Mouse (Mus musculus): ENCODE data around the gene Ndufa9. TPM values are rescaled to one million over a fixed set of nuclear protein-coding genes. Genes with fewer than 3 reads are reported as not detected.

The Ndufa9 gene
- total RNA-seq (2017): 61.6 to 69.8 TPM (median 68.9 TPM) in 3 replicates

DNA sequence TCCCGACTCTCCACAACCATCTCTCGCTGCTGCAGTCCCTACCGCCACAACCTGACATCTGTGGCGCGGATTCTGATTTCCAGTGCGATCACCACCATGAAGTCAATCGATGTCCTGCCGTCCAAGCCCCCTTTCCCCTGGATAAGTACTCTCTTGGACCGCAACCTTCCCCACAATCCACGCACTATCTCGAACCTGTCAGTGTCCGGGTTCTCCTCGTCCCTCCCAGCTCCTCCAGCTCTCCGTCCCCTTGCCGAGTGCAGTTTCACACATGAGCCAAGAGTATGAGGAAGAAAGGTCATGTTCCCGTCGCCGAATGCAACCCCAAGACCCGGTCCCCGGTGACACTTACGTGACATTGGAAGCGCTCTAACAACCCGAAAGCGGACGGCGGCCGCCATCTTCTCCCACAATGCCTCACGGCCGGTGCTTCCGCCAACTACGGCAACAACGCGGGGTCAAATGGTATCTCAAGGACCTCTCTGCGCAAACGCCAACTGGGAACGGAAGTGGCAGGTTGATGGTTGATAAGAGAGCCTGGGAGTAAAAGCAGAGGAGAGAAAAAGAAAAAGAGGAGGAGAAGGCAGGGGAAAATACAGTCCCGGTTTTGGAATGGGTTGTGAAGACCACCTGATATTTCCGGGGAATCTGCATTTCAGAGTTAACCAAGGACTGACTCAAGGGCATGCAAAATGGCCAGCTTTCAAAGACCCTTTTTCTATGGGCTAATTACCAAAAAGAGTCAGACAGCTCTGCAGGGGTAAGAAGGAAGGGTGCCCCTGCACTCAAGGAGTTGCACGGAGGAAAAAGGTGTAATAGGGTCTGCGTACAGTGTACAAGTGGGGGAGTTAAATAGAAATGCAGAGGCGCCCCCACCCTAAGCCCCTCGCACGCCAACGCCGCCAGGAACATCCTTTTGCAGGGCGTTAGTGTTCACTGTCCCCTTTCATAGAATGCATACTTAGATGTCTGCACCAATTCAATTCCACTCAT, at the start of gene Ndufa9:
TSS of gene Ndufa9 (minus strand) at position 425 of the 993 bp plus-strand sequence.
- ATAC-seq (replicated peaks; ENCODE audit: insufficient number of reproducible peaks, low FRiP score, low TSS enrichment, poor library complexity, severe bottlenecking): peak; percentile 93

DNA sequence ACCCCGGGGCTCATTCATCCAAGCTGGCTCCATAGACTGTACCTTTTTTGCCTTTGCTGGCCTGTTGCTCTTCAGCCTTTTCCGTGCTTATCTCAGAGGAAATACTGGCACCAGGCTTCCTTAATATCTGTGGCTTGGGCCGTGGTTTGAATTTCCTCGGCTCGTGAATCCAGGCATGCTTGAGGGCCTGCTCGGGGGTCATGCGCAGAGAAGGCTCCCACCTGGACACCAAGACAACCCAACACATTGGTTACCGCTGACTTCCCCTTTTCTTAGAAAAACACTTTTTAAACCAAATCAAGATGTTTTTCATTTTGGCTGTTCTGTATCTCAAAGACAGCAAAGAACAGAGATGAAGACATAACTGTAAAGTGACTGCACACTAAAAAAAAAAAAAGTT, 28.2 kb upstream of the Ndufa9 start:
- no peak for ATAC-seq (replicated peaks; ENCODE audit: insufficient number of reproducible peaks, low FRiP score, low TSS enrichment, poor library complexity, severe bottlenecking)

DNA sequence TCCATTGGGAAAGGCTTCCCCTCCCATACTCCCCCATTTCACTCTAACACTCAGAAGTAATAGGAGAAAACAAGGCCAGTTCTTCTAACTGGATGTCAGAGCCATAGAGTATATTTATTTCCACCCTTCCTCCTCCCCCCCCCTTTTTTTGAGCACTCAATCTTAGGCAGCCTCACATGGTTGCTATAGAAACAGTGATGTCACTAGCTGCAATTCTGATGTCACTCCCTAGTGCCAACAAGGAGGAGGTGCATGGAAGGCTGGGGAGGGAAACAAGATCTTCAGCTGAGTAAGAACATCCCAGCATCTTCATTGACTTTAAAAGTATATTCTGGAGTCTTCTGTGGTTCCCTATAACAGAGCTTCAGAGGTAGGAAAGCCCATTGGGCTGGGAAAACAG, 3.9 kb upstream of the Ndufa9 start, which contains the start of gene Akap3:
TSS of gene Akap3 (plus strand) at position 218 of the 400 bp plus-strand sequence.
- ATAC-seq (replicated peaks; ENCODE audit: insufficient number of reproducible peaks, low FRiP score, low TSS enrichment, poor library complexity, severe bottlenecking): no peak

DNA sequence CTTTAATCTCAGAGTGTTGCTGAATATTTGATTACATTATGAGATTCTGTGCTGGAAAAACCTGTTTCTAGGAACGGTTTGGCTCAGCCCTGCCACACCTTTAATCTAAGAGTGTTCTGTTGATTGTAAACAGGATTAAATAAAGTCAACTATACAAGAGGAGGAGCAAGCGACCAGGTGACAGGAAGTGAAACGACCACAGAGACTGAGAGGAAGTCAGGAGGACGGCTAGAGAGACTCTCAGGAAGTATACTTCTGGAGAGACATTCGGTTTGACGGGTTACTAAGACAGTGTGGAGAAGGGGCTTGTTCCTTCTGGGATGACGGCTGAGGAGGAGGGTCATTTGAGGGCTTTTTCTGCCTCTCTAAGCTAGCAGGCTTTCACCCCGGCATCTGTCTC, 12.3 kb downstream of the Ndufa9 start:
- no peak for ATAC-seq (replicated peaks; ENCODE audit: insufficient number of reproducible peaks, low FRiP score, low TSS enrichment, poor library complexity, severe bottlenecking)

DNA sequence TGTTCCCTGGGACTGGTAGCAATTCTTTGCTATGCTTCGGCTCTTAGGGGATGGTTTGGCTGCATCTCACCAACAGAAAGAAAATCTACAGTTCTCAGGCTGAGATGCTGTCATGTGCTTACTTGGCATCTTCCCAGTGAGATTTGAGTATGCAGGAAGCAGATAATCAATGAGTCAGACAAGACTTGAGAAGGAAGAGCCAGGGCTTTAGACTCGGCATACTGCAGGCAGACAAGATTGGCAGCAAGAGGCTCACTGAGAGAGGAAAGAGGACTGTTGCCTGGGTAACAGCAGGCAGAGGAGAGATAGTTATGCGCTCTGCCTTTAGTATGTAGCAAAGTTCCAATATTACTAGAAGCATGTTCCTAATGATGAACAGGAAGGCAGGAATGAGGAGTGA, 25.8 kb downstream of the Ndufa9 start:
- ATAC-seq (replicated peaks; ENCODE audit: insufficient number of reproducible peaks, low FRiP score, low TSS enrichment, poor library complexity, severe bottlenecking): no peak

DNA sequence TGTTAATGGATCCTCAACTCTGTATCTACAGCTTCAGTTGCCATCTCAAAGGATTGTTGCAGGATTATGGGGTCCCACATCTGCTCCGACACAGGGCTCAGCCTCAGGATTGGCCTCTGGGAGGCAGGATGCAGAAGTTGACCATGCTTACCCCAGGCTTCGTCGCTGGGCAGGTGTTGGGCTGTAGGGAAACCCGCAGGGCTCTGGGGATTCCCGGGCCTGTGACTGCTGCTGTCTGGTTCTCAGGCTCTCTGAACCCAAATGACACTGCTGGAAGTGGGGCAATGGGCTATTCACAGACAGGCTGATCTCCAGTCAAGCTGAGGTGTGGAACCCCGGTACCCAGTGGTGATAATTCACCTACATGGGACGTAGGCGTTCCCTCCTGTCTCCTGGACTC, 32.6 kb downstream of the Ndufa9 start:
- ATAC-seq (replicated peaks; ENCODE audit: insufficient number of reproducible peaks, low FRiP score, low TSS enrichment, poor library complexity, severe bottlenecking): no peak

DNA sequence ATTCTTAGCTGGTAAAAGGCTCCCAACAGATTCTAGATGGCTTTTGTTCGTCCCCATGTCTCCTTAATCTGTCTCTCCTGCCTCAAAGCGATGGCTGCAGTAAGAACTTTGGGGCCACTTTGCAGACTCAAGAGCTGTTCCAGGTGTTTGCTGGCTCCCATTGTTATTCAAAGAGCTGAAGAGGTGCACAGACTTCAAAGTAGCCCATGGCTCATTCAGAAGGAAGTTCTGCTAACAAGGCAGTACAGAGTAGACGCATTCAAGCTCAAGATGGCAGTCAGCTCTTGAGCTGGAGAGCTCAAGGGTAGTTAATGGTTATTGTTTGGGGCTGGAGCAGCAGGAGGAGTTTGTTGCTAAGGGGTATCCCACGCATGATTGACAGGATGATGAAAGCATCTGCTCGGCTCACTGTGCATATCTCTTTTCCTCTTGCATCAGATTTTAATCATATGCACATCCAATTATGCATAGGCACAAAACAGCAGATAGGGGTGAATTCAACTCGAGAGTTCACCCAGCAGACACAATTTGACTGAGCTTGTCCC, 33.7 kb downstream of the Ndufa9 start:
- no peak for ATAC-seq (replicated peaks; ENCODE audit: insufficient number of reproducible peaks, low FRiP score, low TSS enrichment, poor library complexity, severe bottlenecking)

DNA sequence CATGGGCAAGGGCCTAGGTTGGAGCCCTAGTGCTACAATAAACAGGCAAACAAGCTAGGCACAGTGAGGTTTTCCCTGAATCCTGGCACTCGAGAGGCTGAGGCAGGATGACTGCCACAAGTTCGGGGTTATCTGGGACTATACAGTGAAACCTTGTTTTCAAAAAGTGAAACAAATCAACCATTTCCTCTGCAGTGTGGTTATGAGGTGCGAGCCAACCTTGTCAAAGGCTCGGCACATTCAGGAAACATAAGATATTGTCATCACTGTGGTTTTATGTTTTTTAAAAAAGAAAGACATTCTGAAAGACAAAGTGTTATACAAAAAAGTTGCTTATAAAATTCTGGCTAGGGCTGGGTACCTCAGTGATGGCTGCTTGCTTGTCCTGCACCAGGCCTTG, 37.5 kb downstream of the Ndufa9 start:
- no peak for ATAC-seq (replicated peaks; ENCODE audit: insufficient number of reproducible peaks, low FRiP score, low TSS enrichment, poor library complexity, severe bottlenecking)

DNA sequence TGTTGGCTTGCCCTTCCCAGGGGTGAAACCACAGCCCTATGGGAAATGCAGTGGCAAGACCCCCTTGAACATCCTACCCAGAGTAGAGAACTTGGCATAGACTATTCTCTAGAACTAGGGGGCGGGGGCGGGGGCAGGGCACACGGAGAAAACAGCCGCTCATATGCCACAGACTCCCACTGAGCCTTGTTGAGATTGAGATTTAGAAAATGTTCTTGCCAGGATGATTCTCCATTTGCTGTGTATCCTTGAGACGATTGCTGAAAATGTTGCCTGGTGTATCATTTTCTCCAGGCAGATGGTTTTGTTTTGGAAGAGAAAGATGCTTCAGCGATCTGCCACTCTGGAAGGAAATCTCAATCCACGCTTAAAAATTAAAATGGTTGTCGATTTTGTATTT, 40.4 kb downstream of the Ndufa9 start:
- no peak for ATAC-seq (replicated peaks; ENCODE audit: insufficient number of reproducible peaks, low FRiP score, low TSS enrichment, poor library complexity, severe bottlenecking)

DNA sequence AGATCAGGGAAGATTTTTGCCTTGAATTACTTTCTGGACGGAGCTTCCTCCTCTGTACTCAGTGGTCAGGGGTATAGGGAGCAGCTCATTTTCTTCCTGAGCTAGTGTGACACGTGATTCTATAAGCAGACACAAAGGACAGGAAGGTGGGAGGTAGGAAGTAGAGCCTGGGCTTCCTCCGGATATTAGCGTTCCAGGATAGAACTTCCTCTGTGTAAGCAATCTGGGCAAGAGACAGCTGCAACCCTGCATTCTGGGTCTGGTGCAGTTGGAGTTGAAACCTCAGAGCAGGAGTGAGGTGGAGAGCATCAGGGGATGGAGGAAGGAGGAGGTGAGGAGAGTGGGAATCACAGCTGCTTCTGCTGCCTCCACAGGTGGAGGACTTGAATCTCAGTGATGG, 40.8 kb downstream of the Ndufa9 start:
- no peak for ATAC-seq (replicated peaks; ENCODE audit: insufficient number of reproducible peaks, low FRiP score, low TSS enrichment, poor library complexity, severe bottlenecking)

DNA sequence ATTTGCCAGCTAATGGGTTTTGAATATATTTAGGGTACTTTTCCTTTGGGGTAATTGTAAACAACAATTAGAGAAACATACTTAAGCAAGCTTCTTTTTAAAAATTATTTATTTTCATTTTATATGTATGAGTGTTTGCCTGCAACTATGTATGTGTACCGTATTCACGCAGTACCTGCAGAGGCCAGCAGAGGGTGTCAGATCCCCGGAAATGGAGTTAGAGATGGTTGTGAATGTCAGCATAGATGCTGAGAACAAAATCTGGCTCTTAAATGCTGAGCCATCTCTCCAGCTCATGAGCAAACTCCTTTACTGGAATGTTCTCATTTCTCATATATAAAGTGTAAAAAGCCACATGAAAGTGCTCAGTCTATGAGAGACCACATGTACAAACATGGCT, 42.2 kb downstream of the Ndufa9 start:
- ATAC-seq (replicated peaks; ENCODE audit: insufficient number of reproducible peaks, low FRiP score, low TSS enrichment, poor library complexity, severe bottlenecking): no peak

DNA sequence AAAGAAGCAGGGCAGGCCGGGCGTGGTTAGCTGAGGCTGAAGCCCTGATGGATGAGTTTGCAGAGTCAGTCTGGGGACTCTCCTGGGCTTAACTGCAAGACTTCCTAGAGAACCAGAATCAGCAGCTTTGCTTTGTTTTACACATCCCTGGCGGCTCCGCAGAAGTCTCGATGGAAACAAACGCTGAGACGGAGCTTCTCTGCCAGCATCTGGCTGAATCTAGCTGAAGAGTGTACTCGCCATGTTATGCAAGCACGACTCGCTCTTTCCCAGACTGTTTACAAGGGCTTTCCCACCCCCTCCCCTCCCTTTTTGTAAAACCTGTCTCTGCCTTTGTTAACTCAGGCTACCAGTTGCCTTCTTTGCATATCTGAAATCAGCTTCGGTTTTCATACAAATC, 46.0 kb downstream of the Ndufa9 start:
- no peak for ATAC-seq (replicated peaks; ENCODE audit: insufficient number of reproducible peaks, low FRiP score, low TSS enrichment, poor library complexity, severe bottlenecking)

DNA sequence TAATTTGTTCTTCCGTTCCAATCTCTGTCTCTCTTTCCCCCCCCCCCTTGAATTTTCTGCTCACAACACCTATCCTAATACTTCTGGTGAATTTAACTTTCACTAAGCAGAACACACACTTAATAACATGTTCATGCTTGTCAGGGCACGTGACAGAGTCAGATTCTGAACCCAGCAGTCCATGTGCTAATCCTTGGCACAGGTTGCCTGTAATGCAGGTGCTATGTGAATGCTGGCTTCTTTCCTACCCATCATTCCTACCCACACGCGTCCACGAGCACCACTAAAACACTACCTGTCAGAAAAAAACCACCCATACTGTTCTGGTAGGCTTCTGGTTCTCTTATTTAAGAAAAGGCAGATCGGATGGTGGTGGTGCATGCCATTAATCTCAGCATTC, 54.2 kb downstream of the Ndufa9 start:
- no peak for ATAC-seq (replicated peaks; ENCODE audit: insufficient number of reproducible peaks, low FRiP score, low TSS enrichment, poor library complexity, severe bottlenecking)

DNA sequence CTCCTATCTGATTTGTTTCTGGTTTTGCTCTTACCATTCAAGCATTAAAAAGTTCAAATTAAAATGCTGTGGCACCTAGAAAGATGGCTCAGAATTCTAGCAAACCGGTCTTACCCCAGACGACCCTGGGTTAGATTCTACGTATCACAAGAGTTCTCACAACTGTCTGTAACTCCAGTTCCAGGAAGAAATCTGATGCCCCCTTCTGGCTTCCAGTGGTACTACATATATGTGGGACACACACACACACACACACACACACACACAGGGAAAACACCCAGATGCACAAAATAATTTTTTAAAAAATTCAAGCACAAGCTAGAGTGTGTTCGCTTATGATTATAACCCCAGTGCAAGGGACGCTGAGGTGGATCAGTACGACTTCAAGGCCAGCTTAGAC, 55.2 kb downstream of the Ndufa9 start:
- no peak for ATAC-seq (replicated peaks; ENCODE audit: insufficient number of reproducible peaks, low FRiP score, low TSS enrichment, poor library complexity, severe bottlenecking)

DNA sequence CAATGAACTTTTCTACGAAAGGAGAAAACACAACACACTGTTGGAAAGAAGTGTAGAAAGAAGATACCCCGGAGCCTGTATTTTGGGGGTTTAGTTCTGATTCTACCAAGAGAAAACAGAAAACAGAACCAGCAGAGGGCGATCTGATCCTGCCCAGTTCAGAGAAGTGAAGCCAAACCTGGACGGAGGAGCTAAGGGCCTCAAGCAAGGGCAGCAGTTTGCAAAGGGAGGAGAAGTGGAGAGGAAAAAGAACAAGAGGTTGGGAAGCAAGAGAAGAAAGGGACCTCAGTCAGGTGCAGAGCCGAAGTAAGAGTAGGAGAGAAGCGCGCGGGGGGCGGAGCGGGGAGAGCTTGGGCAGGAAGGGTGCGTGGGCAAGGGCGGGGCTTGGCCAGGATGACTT, 57.0 kb downstream of the Ndufa9 start:
- ATAC-seq (replicated peaks; ENCODE audit: insufficient number of reproducible peaks, low FRiP score, low TSS enrichment, poor library complexity, severe bottlenecking): no peak

DNA sequence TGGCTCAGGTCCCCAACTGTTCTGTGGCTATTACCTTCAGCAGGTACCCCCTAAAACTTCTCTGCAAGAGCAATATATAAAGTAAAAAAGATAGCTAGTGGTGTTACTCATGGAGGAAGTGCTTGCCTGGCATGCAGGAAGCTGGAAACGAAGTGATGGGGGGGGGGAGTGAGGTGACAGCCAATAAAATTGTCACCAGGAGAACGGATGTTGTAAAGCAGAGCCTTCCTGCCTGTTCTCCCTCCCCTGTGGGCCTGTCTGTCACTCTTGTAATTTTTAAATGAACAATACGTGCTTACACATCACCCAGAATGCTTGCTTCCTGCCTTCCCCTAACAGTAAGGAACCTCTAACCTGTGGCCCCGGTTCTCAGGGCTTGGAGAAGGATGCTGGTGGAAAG, 57.4 kb downstream of the Ndufa9 start:
- ATAC-seq (replicated peaks; ENCODE audit: insufficient number of reproducible peaks, low FRiP score, low TSS enrichment, poor library complexity, severe bottlenecking): no peak

DNA sequence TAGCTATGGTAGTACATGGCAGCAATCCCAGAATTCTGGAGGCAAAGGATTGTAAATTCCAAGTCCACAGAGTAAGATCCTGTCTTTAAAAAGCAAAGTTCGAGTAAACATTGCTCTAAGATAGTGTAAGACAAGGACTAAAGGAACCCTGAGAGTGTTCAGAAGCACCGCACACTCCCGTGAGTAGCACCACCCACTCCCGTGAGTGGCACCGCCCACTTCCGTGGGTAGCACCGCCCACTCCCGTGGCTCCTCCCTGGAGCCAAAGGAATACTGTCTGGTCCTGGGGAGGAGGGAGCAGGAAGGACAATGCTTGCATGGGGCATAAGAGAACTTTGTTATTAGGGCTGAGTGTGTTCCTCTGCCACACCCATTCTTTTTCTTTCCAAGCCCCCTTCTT, 60.1 kb downstream of the Ndufa9 start:
- no peak for ATAC-seq (replicated peaks; ENCODE audit: insufficient number of reproducible peaks, low FRiP score, low TSS enrichment, poor library complexity, severe bottlenecking)

DNA sequence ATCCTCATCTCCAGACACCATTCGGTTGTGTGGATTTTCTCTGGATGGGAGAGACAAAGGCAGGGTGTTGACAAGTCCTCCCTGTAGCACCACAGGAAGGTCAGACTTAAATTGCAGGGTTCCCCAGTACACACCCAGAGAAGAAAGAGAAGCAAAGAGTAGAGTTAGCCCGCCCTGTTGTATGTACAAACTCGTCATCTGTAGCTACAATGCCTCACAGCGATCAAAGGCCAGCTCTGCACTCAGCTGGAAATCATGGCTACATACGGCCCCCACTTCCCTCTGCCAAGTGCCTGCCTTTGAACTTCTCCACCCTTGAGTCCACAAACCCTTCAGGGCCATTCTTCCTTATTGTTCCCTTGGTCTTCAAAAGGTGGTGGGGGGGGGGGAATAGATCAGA, 64.7 kb downstream of the Ndufa9 start:
- no peak for ATAC-seq (replicated peaks; ENCODE audit: insufficient number of reproducible peaks, low FRiP score, low TSS enrichment, poor library complexity, severe bottlenecking)

DNA sequence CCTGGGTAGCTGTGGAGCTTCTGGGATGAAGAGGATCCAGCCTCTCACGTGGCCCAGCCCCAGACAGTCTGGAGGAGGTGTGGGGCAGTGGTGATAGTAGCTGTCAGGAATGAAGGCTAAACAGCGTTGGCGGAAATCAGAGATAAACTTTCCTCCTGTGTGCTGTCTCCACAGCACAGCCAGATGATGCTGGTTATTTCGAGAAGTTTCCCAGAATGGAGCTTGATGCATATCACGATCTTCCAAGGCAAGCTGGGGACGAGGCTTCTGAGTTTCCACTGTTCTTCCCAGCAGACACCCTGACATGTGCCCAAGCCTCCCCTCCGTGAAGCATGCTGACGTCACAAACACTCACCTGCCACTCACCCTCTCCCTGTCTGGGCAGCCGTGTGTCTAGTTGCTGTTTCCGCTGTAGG, 65.3 kb downstream of the Ndufa9 start:
- ATAC-seq (replicated peaks; ENCODE audit: insufficient number of reproducible peaks, low FRiP score, low TSS enrichment, poor library complexity, severe bottlenecking): no peak

DNA sequence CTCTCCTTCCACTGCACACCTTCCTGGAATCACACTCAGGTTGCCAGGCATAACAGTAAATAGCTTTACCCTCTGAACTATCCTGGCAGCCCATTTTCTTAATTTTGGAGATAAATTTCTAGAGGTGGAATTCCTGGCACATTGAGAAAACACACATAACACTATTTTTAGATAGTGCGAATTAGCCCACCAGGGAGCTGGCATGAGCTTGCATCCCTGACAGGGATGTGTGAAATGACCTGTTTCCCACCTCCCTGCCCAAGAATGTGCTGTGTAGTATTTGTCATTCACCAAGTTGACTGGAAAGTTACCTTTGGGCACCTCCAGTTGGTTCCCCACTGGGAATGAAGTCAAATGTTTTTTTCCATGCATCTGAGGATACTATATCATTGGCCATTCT, 65.9 kb downstream of the Ndufa9 start:
- no peak for ATAC-seq (replicated peaks; ENCODE audit: insufficient number of reproducible peaks, low FRiP score, low TSS enrichment, poor library complexity, severe bottlenecking)
